Mouse (Mus musculus): ENCODE measurements around the gene Col23a1. TPM values are rescaled to one million over a fixed set of nuclear protein-coding genes. Genes with fewer than 3 reads are reported as not detected.

The Col23a1 gene
- 21.8 and 24.3 TPM in 2 replicates for polyA plus RNA-seq (2016; fragmentation: Nextera tagmentation; extraction: Ambion mirVana)

DNA sequence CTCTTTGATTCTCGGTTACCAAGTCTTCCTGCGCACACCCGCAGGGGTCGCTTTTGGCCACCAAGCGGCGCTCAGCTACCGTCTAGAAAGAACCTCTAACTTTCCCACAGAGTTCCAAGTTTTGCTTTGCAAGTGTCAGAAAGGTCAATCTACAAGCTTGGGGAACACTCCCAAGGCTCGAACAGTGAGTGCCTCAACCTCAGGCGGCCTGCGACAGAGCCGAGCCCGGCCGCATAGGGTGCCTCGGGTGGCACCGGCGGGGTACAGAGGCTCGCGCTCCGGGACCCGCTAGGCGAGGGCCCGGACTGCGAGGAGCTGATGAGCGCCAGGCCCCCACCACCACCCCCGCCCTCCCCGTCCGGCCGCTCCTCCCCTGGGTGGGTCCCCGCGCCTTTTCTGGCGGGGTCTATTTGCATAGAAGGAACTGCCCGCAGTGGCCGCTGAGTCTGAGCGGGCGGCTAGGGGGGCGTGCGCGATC, at the start of gene Col23a1:
Gene Col23a1 (plus strand): TSS at position 357 of the 478 bp plus-strand sequence.
- no peaks in the 10 kb centered on the region for H3K9me3 ChIP-seq
- under 1% methylated on average over 38 of the region's 38 CpGs for WGBS
- H3K4me3 ChIP-seq, result peak within 1 kb of the TSS; percentile 72
- peak; percentile 90 for DNase-seq (ENCODE audit: low spot score)
- H3K4me1 ChIP-seq, result peaks cover 35% of the 10 kb centered on the region
- H3K36me3 ChIP-seq (replicated peaks), result peaks cover 10% of the 10 kb centered on the region
- H3K27me3 ChIP-seq (replicated peaks; ENCODE audit: low read depth, poor library complexity, severe bottlenecking), result peaks cover 10% of the 10 kb centered on the region
- peak within 1 kb of the TSS; percentile 87 for H3K27ac ChIP-seq (replicated peaks)

DNA sequence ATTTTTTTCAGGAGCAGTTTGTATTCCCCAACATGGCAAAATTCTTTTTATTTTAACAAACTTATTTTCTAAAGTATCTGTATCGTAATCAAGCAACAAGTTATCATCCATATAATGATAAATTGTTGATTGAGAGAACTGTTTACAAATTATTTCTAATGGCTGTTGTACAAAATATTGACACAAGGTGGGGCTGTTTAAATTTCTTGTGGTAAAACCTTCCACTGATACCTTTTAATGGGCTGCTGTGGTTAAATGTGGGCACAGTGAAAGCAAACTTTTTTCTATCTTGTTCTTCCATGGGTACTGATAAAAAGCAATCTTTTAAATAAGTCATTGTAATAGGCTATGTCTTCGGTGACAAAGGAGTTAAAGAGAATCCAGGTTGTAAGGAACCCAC, 46.8 kb upstream of the Col23a1 start:
- WGBS, result 89% methylated on average over 2 of the region's 2 CpGs
- H3K9me3 ChIP-seq, result no peaks in the 10 kb centered on the region
- no peak overlapping the region for H3K4me3 ChIP-seq
- no peaks in the 10 kb centered on the region for H3K36me3 ChIP-seq (replicated peaks)
- no peaks in the 10 kb centered on the region for H3K4me1 ChIP-seq
- no peak overlapping the region for H3K27ac ChIP-seq (replicated peaks)
- no peak for DNase-seq (ENCODE audit: low spot score)
- H3K27me3 ChIP-seq (replicated peaks; ENCODE audit: low read depth, poor library complexity, severe bottlenecking), result no peaks in the 10 kb centered on the region

DNA sequence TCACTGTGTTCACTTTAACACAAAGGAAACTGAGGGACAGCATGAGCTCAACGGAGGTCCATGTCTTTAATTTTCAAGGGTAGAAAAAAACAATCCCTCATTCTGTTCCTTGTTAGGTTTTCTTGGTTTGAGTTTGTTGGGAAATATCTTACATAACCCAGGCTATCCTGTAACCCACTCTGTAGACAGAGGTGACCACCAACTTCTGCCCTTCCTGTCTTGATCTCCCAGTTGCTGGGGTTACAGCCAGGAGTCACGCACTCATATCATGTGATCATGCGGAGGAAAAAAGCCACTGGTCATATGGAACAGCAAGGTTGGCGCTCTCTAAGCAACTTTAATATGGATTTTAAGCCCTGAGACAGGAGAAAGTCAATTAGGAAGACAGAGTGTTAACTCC, 32.7 kb upstream of the Col23a1 start:
- Histone ChIP-seq H3K36me3 (replicated peaks) (no peaks in the 10 kb centered on the region), H3K4me3 (no peak overlapping the region), H3K27ac (replicated peaks) (no peak overlapping the region), H3K27me3 (replicated peaks; ENCODE audit: low read depth, poor library complexity, severe bottlenecking) (no peaks in the 10 kb centered on the region), H3K4me1 (peaks cover 4% of the 10 kb centered on the region), H3K9me3 (no peaks in the 10 kb centered on the region)
- WGBS, result 89% methylated on average over 4 of the region's 4 CpGs
- no peak for DNase-seq (ENCODE audit: low spot score)

DNA sequence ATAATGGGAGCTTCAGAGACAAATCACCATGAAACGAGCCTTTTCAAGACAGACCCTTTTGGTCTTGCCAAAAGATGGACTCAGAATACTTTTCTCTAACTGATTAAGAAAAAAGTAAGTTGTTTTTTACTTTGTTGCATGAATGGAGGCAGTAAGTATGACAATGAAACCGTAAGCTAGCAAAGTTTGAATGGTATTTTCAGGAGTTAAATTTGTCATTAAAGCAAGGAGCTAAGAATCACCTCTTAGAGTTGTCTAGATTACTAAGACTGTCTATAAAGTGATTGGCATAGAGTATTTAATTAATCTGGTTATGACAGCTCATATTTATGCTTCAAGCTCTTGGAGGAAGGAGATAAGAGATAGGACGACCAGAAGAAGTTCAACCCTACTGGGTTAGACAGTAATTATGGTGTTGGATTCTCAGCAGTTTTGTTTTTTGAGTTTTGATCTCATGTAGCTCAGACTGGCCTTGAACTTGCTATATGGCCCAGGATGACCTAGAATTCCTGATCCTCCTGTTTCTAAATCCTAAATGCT, 28.0 kb upstream of the Col23a1 start, which contains the start of gene Clk4:
Gene Clk4 (plus strand): TSS at position 51 of the 540 bp plus-strand sequence.
- Histone ChIP-seq H3K9me3 (no peaks in the 10 kb centered on the region), H3K27ac (replicated peaks) (peak within 1 kb of the TSS; percentile 99)

DNA sequence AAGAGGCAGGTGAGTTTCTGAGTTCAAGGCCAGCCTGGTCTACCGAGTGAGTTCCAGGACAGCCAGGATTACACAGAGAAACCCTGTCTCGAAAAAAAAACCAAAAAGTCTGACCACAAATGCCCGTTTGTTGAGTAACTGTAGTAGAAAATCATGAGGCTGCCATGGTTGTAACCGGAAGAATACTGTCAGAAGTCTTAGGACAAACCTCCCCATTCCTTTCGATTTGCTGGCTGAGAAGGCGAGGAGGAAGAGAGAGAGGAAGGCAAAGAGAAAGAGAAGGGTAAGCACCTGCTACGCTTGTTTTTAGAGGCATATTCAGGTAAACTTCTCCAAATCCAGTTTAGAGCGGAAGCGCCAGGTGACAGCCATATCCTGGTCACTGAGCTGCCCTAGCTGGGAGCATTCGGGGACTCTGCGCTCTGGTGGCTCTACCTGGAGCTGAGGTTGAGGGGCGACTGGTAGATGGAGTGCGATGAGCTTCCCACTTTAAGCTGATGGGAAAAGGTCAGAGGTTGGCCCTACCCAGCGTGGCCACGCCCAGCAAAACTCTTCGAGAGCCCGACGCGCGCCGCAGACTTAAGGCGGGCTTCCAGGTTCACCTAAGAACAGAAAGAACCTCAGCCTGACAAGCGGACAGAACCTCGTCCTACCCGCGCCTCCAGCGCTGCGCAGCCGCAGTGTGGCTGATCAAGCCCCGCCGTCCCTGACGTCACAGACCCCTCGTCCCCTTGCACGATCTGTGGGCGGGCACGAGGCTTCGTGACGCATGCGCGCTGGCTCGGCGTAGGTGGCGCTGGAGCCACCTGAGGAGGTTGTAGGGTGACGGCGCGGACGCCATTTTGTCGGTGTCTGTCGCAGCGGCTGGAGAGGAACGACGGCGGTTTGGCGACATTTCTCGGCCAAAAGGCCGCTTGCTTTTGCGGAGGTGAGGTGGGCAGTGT, 27.1 kb upstream of the Col23a1 start, which contains the start of gene BC049762:
Gene BC049762 (minus strand): TSS at position 705 of the 944 bp plus-strand sequence.
- 9% methylated on average over 57 of the region's 57 CpGs for WGBS
- Histone ChIP-seq H3K4me1 (peaks cover 29% of the 10 kb centered on the region), H3K27ac (replicated peaks) (peak within 1 kb of the TSS; percentile 99), H3K9me3 (no peaks in the 10 kb centered on the region), H3K4me3 (peak within 1 kb of the TSS; percentile 95), H3K36me3 (replicated peaks) (peaks cover 14% of the 10 kb centered on the region), H3K27me3 (replicated peaks; ENCODE audit: low read depth, poor library complexity, severe bottlenecking) (no peaks in the 10 kb centered on the region)
- DNase-seq (ENCODE audit: low spot score), result peak; percentile 99

More for the DNA sequence above, 28.0 kb upstream of the Col23a1 start, which contains the start of gene Clk4:
- H3K4me1 ChIP-seq, result peaks cover 29% of the 10 kb centered on the region
- peaks cover 5% of the 10 kb centered on the region for H3K36me3 ChIP-seq (replicated peaks)
- DNase-seq (ENCODE audit: low spot score), result no peak
- H3K27me3 ChIP-seq (replicated peaks; ENCODE audit: low read depth, poor library complexity, severe bottlenecking), result no peaks in the 10 kb centered on the region
- 77% methylated on average over 3 of the region's 3 CpGs for WGBS
- peak within 1 kb of the TSS; percentile 95 for H3K4me3 ChIP-seq

DNA sequence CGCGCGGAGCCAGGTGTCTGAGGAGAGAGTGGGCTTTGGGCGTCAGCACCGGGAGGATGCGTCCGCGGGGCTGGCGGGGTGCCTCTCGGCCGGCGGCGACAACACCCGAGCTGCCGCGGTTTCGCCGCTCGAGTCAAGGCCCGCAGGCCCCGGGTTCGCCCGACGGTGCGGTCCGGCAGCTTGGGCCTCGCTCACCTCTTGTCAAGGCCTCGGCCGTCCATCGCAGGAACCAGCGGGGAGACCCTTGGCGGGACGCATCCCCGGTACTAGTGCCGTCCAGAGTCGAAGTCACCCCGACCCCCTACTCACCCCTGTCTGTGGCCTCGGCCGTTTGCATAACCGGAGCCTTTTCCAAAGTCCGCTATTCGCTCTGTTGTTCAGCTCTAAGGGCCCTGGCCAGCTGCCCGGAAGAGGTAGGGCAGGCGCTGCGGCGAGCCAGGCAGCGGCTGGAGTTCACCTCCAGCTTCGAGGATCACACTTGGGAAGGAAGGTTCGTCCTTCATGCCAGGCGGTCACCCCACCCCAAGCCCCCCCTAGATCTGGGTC, 26.4 kb upstream of the Col23a1 start:
- no peak for DNase-seq (ENCODE audit: low spot score)
- peak overlapping the region; percentile 99 for H3K27ac ChIP-seq (replicated peaks)
- WGBS, result under 1% methylated on average over 50 of the region's 50 CpGs
- peaks cover 29% of the 10 kb centered on the region for H3K4me1 ChIP-seq
- H3K4me3 ChIP-seq, result peak overlapping the region; percentile 95
- H3K9me3 ChIP-seq, result no peaks in the 10 kb centered on the region
- H3K36me3 ChIP-seq (replicated peaks), result peaks cover 21% of the 10 kb centered on the region
- H3K27me3 ChIP-seq (replicated peaks; ENCODE audit: low read depth, poor library complexity, severe bottlenecking), result no peaks in the 10 kb centered on the region

DNA sequence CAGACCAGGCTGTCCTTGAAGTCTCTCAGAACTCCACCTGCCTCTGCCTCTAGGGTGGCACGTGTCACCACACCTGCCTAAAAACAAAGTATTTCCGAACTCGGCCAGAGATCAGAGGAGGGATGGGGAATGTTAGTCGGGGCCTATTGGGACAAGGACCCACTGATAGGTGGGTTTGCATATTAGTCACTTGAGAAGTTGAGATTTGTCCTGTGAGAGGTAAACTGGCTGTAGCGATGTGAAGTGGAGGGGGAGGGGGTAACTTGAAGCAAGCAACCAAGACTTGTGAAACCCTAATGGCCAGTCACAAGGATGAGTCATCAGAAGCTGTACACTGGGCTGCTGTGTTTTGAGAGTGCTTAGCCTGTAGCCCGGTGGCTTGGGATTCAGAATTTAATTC, 25.4 kb upstream of the Col23a1 start:
- Histone ChIP-seq H3K36me3 (replicated peaks) (peaks cover 30% of the 10 kb centered on the region), H3K27ac (replicated peaks) (peak overlapping the region; percentile 21; the same call in 1 of the 2 replicates), H3K27me3 (replicated peaks; ENCODE audit: low read depth, poor library complexity, severe bottlenecking) (no peaks in the 10 kb centered on the region), H3K4me1 (peaks cover 29% of the 10 kb centered on the region), H3K4me3 (peak overlapping the region; percentile 95), H3K9me3 (no peaks in the 10 kb centered on the region)
- peak; percentile 21 for DNase-seq (ENCODE audit: low spot score)
- WGBS, result 26% methylated on average over 6 of the region's 6 CpGs

DNA sequence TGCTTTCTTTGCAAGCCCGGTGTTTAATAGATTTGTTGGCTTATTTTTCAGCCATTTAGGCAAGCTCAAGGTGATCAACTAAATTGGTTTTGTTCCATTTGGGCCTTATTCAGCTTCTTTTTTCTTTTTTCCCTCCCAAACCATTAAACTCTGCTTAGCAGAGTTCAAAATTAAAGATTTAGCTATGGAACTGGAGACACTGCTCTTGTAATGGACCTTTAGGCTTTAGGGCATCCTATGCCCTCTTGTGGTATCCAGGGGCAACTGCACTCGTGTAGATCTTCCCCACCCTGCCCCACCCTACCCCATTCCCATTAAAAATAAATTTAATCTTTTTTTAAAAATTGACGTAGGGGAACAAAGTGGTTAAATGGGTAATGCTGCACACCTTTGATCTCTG, 24.4 kb upstream of the Col23a1 start:
- Histone ChIP-seq H3K4me3 (peak overlapping the region; percentile 95), H3K27ac (replicated peaks) (no peak overlapping the region), H3K9me3 (no peaks in the 10 kb centered on the region), H3K4me1 (peaks cover 29% of the 10 kb centered on the region), H3K27me3 (replicated peaks; ENCODE audit: low read depth, poor library complexity, severe bottlenecking) (no peaks in the 10 kb centered on the region), H3K36me3 (replicated peaks) (peaks cover 38% of the 10 kb centered on the region)
- WGBS, result 55% methylated on average over 3 of the region's 3 CpGs
- DNase-seq (ENCODE audit: low spot score), result no peak

DNA sequence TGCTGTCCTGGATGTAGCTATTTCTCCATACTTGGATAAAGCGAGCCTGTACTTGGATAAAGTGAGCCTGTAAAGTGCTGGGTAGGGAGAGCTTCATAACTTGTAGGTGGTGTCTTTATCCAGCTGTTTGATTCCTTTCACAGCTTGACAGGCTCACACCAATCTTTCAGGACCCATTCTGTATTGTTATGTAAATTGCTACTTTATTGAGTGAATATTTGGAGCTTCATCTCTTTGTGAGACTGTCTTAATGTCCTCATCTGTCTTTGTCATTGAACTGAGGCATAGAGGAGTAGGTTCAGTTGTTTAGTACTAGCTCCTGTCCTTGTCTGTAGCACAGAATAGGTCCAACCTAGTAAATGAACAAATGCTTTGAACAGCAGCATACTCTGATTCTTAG, 15.3 kb upstream of the Col23a1 start:
- H3K27ac ChIP-seq (replicated peaks), result no peak overlapping the region
- no peak overlapping the region for H3K4me3 ChIP-seq
- 93% methylated on average over 1 of the region's 1 CpGs for WGBS
- no peaks in the 10 kb centered on the region for H3K4me1 ChIP-seq
- DNase-seq (ENCODE audit: low spot score), result no peak
- no peaks in the 10 kb centered on the region for H3K27me3 ChIP-seq (replicated peaks; ENCODE audit: low read depth, poor library complexity, severe bottlenecking)
- peaks cover 93% of the 10 kb centered on the region for H3K36me3 ChIP-seq (replicated peaks)
- H3K9me3 ChIP-seq, result no peaks in the 10 kb centered on the region

DNA sequence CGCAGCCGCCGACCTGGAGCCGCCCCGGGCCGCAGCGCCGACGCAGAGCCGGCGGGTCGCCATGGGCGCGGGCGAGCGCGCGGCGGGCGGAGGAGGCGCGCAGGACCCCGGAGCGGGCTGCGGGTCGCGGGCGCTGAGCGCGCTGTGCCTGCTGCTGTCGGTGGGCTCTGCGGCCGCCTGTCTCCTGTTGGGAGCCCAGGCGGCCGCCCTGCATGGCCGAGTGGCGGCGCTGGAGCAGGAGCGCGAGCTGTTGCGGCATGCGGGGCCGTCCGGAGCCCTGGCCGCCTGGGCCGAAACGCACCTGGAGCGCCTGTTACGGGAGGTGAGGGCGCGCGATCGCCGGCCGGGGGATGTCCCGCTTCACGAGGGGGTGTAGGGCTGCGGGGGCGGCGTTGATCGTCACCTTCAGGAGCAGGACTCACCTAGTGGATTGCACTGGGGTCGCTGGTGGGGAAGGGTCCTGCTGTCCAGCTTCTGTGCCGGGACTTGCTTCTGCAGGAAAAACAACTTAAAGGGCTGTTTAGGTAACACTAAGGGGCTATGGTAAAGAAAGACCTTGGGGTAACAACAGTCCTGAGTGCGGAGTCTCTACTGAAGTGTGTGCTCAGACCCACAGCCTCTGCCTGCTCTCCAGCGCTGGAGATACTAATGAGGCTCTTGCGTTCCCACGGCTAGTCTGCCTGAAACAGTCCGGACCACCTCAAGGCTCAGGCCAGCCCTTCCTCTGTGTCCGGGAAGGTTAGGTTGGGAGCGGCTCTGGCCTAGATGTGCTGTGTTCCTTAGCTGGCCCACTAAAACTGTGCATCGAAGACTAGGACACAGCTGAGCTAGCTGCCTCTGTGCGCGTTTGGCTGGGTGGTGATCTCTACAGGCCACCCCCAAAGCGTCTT, 591 bp downstream of the Col23a1 start:
- 1% methylated on average over 74 of the region's 74 CpGs for WGBS
- peaks cover 10% of the 10 kb centered on the region for H3K27me3 ChIP-seq (replicated peaks; ENCODE audit: low read depth, poor library complexity, severe bottlenecking)
- H3K27ac ChIP-seq (replicated peaks), result peak overlapping the region; percentile 87
- DNase-seq (ENCODE audit: low spot score), result peak; percentile 85
- no peaks in the 10 kb centered on the region for H3K9me3 ChIP-seq
- peaks cover 35% of the 10 kb centered on the region for H3K4me1 ChIP-seq
- H3K4me3 ChIP-seq, result peak overlapping the region; percentile 72
- H3K36me3 ChIP-seq (replicated peaks), result peaks cover 10% of the 10 kb centered on the region

DNA sequence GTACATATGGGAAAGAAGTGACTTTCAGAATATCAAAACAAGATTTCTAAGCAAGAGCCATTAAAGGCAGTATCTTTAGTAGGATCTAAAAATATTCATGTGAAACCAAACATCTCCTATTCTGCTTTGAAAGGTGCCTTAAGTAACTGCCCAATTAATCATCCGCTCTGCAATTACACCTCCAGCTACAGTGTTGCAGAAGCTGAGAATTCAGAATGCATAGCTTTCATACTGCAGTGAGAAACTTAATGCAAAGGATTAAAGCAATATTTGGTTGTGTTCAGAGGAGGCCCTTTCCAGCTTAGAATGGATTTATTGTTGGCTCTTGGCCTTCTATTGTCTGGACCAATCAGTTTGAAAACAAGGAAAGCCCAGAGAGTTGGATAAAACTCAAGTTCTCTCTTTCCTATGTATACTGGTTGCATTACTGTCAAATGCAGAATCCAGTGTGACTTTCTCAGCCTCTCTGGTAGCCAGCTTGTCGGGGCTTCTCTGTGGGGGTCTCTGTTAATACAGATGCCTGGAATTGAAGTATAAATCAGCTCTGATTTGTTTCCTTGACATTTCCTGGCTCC, 4.3 kb downstream of the Col23a1 start:
- 85% methylated on average over 2 of the region's 2 CpGs for WGBS
- H3K27ac ChIP-seq (replicated peaks), result no peak overlapping the region

More for the DNA sequence above, 4.3 kb downstream of the Col23a1 start:
- Histone ChIP-seq H3K9me3 (no peaks in the 10 kb centered on the region; the same call in 1 of the 2 replicates), H3K36me3 (replicated peaks) (peaks cover 19% of the 10 kb centered on the region), H3K27me3 (replicated peaks; ENCODE audit: low read depth, poor library complexity, severe bottlenecking) (peaks cover 10% of the 10 kb centered on the region), H3K4me3 (no peak overlapping the region), H3K4me1 (peaks cover 32% of the 10 kb centered on the region)
- DNase-seq (ENCODE audit: low spot score), result no peak

Measured in embryonic facial prominence, embryonic 10.5 days (tissue).